Mouse (Mus musculus) retina, embryonic 14.5 days (tissue): ENCODE measurements at regions not wholly inside any gene's neighbourhood (a gene's known extent, or its start where the extent isn't known, plus 50 kb on each side); places are given as distances from the start of the nearest gene placed in this dataset.
"Not testable (repeated sequence)": the region's sequence is repeated elsewhere in the genome, so short reads cannot be mapped to it uniquely, and the experiment has no call there.

ENCODE experiments used
- DNase-seq: peaks from one replicate; pipeline ENCODE4 v3.0.0-alpha.2; 2015; ENCODE audit warnings: low spot score

GRCm38 (mm10) chrX:19341231-19342007 is 139.7 kb downstream of the Tex13c3 start:
- not testable (repeated sequence) for DNase-seq

DNA sequence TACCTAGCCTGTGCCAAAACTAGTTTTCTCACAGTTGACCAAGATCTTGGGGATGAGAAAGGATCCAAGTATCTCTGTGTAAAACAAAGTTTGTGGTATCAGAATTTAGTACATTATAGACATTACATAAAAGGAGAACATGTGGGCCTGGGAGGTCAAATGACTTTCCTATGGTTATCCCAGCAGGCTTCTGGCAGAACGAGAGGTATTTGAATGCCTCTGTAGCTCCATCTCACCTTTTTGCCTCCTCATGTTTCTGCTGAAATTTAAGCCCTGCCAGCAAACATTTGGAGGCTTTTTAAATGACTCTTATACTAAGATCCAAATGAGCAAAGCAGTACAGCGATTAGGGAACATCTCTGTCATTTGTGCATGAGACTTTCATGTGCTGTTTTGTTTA is 167.8 kb downstream of the Tex13c3 start:
- no peak for DNase-seq

GRCm38 (mm10) chrX:19311809-19312559 is 169.1 kb downstream of the Tex13c3 start:
- no peak for DNase-seq

DNA sequence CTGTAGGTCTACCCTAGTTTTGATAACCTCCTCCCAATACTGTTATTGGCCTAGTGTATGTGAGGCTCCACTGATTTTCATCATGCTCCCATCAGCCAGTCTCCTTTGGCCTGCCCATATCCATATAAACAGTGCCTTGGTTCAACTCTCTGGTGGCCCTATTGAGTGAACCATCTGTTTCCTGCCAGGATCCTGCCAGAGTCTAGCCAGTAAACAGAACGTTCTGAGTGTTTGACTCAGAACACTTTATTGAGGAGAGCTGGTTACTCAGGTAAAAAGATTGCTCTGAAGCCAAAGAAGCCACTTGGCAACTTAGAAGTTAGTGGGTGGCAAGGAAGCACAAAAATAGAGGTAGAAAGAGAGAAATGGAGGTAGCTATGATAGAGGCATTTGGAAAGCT is 169.7 kb downstream of the Tex13c3 start:
- DNase-seq: no peak

GRCm38 (mm10) chrX:19288171-19288570 is 192.9 kb downstream of the Tex13c3 start:
- no peak for DNase-seq

DNA sequence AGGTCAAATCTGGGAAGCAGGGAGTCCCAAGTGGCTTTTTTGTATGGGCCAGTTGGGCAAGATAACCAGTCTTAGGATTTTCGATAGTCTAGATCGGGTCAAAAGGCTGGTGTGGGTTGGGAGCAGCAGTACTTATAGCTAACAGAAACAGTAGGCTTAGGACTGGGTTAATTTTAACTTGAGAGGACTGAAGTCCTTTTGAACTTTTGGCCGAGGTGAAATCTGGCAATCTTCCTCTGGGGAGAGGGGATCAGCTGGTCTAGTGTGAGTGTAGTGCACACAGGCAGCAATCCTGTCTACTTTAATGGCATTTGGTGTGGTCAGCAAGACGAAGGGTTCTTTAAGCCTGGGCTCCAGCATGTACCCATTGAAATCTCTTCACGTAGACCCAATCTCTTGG is 194.7 kb downstream of the Tex13c3 start:
- no peak for DNase-seq

GRCm38 (mm10) chrX:19285773-19286172 is 195.3 kb downstream of the Tex13c3 start:
- DNase-seq: no peak

- DNase-seq: no peak
Observed at GRCm38 (mm10) chrX:19283078-19283477, 198.0 kb downstream of the Tex13c3 start.

GRCm38 (mm10) chrX:19264237-19264636 is 216.9 kb downstream of the Tex13c3 start:
- DNase-seq: no peak

DNA sequence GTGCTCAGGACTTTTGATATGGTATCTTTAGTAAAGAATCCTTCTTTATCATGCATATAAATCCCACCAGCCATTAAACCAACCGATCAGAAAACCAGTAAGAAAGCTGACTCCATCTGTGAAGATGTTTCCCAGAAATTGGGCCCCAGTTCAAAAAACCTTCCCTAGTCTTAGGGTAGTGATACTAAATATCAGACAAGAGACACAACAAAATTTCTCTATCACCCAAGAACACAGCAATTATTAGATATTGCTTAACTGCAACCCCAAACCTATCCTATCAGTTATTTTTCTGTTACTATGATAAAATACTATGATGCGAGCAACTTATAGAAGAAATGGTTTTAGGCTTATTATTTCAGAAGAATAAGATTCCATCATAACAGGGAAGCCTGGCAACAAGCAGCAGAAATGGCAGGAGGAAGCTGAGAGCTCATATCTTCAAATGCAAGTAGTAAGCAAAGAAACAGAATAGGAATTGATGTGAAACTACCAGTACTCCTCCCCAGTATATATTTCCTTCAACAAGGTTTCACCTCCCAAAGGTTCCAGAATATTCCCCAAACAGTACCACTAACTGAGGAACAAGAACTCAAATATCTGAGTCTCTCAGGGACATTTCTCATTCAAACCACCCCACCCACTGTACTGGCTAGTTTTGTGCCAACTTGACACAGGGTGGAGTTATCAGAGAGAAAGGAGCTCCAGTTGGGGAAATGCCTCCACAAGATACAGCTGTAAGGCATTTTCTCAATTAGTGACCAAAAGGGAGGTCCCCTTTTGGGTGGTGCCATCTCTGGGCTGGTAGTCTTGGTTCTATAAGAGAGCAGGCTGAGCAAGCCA is 234.1 kb downstream of the Tex13c3 start:
- no peak for DNase-seq

GRCm38 (mm10) chrX:19237738-19238261 is 243.3 kb downstream of the Tex13c3 start:
- peak; percentile 43 for DNase-seq

- peak; percentile 30 for DNase-seq
Observed at GRCm38 (mm10) chrX:19237048-19237737, 243.9 kb downstream of the Tex13c3 start.

GRCm38 (mm10) chrX:19235449-19235848 is 245.7 kb downstream of the Tex13c3 start:
- no peak for DNase-seq

GRCm38 (mm10) chrX:19231823-19232222 is 249.3 kb downstream of the Tex13c3 start:
- peak; percentile 1 for DNase-seq

GRCm38 (mm10) chrX:19223336-19223735 is 257.8 kb downstream of the Tex13c3 start:
- no peak for DNase-seq

DNA sequence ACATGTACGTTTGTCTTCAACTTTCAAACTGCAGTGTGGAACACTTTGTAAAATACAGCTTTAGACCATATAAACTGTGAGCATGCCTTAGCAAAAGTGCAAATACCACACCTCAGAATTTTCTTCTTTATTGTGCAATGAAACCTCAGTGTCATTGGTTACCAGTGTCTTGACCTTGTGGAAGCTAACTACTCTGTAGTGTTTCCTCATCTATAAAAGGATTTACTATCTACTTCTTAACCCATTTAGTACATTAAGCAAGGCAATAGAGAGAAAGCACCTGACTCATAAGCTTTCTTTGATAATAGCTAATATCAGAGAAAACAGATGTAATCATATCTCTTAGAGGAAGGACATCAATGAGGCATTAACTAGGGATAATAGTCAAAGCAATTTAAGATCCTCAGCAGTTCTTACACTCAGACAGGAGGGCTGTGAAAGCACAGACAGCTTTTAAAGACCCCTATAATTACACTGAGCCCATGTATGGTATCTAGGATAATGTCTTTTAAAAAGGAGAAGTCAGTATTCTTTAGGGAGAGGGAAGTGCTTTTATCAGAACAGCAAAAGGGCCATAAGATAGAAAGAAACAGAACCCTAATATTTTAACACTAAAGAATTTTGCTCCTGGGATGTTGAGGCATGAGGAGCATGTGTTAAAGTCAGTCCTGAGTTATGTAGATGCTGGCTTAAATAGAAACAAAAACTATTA is 260.2 kb downstream of the Tex13c3 start:
- no peak for DNase-seq

DNA sequence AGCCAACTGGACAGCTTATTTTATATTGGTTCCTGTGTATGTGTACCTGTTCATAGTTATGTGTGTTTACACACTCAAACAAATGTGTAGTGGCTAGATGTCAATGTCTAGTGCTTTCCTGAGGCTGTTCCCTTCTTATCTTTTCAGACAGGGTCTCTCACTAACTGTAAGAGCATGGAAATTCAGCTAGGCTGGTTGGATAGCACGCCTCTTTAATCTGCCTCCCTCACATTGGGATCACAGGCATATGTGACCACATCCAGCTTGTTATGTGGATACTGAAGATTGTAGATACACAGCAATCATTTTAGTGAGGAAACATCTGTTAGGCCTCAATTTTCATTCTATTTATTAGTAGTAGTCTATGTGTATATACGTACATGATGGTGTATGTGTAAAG is 261.4 kb downstream of the Tex13c3 start:
- DNase-seq: no peak

DNA sequence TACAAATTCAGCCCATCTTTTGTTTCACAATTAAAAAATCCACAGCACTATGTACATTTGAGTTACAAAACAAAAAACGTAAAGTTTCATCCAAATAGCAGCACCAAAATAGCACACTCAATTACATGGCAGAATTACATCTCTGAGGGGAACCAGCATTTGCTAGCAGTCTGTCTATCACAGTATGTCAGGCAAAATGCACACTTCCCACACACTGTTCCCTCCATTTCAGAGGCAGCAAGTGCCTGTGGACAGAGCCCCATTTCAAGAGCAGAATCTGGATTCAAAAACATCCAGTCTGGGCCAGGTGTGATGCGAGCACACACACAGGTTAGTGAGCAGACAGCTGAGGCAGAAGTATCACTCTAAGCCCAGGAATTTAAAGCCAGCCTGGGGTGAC is 261.8 kb downstream of the Tex13c3 start:
- no peak for DNase-seq

DNA sequence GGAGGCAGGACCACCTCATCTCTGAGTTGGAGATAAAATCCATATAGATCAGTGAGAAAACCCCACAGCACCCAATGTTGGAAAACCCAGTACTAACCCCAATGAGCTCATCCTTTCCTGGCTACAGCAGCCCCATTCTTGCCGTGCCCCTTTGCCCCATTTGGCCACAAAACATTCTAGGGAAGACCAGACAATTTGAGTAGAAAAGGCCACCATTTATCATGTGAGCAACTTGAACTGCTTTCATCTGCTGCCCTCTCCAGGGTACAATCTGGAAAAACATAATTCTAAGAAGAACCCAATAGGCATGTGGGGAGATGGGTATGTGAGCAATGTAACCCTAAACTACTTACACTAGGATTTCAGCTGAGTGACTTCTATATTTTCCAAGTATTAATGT is 274.7 kb downstream of the Tex13c3 start:
- no peak for DNase-seq

- no peak for DNase-seq
Observed at GRCm38 (mm10) chrX:19202542-19202941, 278.6 kb downstream of the Tex13c3 start.

DNA sequence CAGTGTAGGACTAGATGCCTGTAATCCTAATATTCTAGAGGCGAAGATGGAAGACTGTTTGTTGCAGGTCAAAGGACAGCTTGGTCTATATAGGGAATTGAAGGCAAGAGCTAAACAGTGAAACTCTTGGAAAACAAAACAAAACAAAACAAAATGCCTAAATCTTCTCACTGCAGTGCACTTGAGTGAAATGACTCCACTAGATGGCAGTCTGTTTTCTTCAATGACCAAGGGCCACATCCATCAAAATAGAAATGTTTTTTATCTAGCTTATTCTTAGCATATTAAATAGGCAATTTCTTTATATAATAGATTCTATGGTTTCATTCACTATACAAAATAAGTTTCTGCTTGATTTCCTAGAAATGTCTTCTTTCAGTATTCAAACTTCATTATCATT is 279.7 kb downstream of the Tex13c3 start:
- peak; percentile 2 for DNase-seq
